Mouse (Mus musculus): ENCODE results near the gene Cenps.
"Not testable (repeated sequence)": the region's sequence is repeated elsewhere in the genome, so short reads cannot be mapped to it uniquely, and the experiment has no call there.

The Cenps gene

GRCm38 (mm10) chr4:149136982-149137770 is at the start of gene Cenps:
Cenps (minus strand) TSS chr4:149137629.
- peak; percentile 95 for DNase-seq (ENCODE audit: low spot score)

- DNase-seq (ENCODE audit: low spot score) = peak; percentile 24
Measured at GRCm38 (mm10) chr4:149182755-149183154, 45.3 kb upstream of the Cenps start.

- no peak for DNase-seq (ENCODE audit: low spot score)
Measured at GRCm38 (mm10) chr4:149182192-149182591, 44.8 kb upstream of the Cenps start.

- DNase-seq (ENCODE audit: low spot score) = no peak
Measured at GRCm38 (mm10) chr4:149179573-149179972, 42.1 kb upstream of the Cenps start.

- DNase-seq (ENCODE audit: low spot score) = no peak
Measured at GRCm38 (mm10) chr4:149179160-149179559, 41.7 kb upstream of the Cenps start.

- DNase-seq (ENCODE audit: low spot score) = no peak
Measured at GRCm38 (mm10) chr4:149178328-149178727, 40.9 kb upstream of the Cenps start.

- DNase-seq (ENCODE audit: low spot score) = no peak
Measured at GRCm38 (mm10) chr4:149177046-149177445, 39.6 kb upstream of the Cenps start.

GRCm38 (mm10) chr4:149176645-149177044 is 39.2 kb upstream of the Cenps start:
- no peak for DNase-seq (ENCODE audit: low spot score)

GRCm38 (mm10) chr4:149173661-149174060 is 36.2 kb upstream of the Cenps start:
- DNase-seq (ENCODE audit: low spot score) = no peak

GRCm38 (mm10) chr4:149172666-149173065 is 35.2 kb upstream of the Cenps start:
- DNase-seq (ENCODE audit: low spot score) = no peak

GRCm38 (mm10) chr4:149172083-149172482 is 34.7 kb upstream of the Cenps start:
- no peak for DNase-seq (ENCODE audit: low spot score)

GRCm38 (mm10) chr4:149171581-149171981 is 34.2 kb upstream of the Cenps start:
- no peak for DNase-seq (ENCODE audit: low spot score)

GRCm38 (mm10) chr4:149170394-149170931 is 33.0 kb upstream of the Cenps start:
- DNase-seq (ENCODE audit: low spot score) = no peak

- DNase-seq (ENCODE audit: low spot score) = not testable (repeated sequence)
Measured at GRCm38 (mm10) chr4:149169926-149170325, 32.5 kb upstream of the Cenps start.

- DNase-seq (ENCODE audit: low spot score) = no peak
Measured at GRCm38 (mm10) chr4:149168016-149168415, 30.6 kb upstream of the Cenps start.

- no peak for DNase-seq (ENCODE audit: low spot score)
Measured at GRCm38 (mm10) chr4:149166957-149167611, 29.7 kb upstream of the Cenps start.

GRCm38 (mm10) chr4:149166215-149166946 is 29.0 kb upstream of the Cenps start, which contains the start of gene Pgd:
Pgd (minus strand) TSS chr4:149166771.
- peak; percentile 98 for DNase-seq (ENCODE audit: low spot score)

GRCm38 (mm10) chr4:149164150-149164549 is 26.7 kb upstream of the Cenps start:
- DNase-seq (ENCODE audit: low spot score) = no peak

GRCm38 (mm10) chr4:149163196-149163595 is 25.8 kb upstream of the Cenps start:
- DNase-seq (ENCODE audit: low spot score) = no peak

GRCm38 (mm10) chr4:149161166-149161565 is 23.7 kb upstream of the Cenps start:
- no peak for DNase-seq (ENCODE audit: low spot score)

- no peak for DNase-seq (ENCODE audit: low spot score)
Measured at GRCm38 (mm10) chr4:149159891-149160290, 22.5 kb upstream of the Cenps start.

- no peak for DNase-seq (ENCODE audit: low spot score)
Measured at GRCm38 (mm10) chr4:149159203-149159602, 21.8 kb upstream of the Cenps start.

All from retina, embryonic 14.5 days (tissue).